Mouse (Mus musculus) spleen, postnatal 10 days (tissue): ENCODE data around the gene Diexf.

ENCODE experiments used
- DNase-seq, 2 experiments: peaks; one replicate each; pipeline ENCODE4 v3.0.0; 2021 to 2022; ENCODE audit warnings: low spot score in 2 of 2

Gene Diexf

DNA sequence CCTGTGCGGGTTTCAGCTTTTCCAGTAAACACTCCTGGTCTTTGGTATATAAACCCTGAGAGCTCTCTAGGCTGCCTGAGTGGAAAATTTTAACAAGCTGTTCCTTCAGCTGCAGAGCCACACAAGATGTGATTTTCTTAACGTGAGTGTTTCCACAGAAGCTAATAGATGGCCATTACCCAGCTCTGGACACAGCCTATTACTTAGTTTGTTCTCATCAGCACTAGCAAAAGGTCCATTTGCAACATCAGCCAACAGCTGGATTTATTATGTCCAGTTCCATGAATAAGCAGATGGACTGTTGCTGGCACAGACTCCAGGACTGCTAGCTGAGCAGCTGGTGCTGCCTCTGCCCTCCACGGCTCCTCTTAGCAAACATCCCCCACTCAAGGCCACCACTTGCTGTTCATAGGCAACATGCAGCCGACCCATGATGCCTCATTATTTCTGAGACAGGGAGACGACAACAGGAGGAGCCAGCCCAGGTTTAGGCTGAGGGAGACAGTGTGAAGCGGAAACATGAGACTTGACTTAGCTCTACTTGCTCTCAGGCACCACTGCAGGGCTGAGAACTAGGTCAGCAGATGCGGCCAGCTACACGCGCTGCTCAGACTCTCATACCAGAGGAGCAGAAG lies 43.1 kb downstream of the Diexf start:
- no peak for DNase-seq

DNA sequence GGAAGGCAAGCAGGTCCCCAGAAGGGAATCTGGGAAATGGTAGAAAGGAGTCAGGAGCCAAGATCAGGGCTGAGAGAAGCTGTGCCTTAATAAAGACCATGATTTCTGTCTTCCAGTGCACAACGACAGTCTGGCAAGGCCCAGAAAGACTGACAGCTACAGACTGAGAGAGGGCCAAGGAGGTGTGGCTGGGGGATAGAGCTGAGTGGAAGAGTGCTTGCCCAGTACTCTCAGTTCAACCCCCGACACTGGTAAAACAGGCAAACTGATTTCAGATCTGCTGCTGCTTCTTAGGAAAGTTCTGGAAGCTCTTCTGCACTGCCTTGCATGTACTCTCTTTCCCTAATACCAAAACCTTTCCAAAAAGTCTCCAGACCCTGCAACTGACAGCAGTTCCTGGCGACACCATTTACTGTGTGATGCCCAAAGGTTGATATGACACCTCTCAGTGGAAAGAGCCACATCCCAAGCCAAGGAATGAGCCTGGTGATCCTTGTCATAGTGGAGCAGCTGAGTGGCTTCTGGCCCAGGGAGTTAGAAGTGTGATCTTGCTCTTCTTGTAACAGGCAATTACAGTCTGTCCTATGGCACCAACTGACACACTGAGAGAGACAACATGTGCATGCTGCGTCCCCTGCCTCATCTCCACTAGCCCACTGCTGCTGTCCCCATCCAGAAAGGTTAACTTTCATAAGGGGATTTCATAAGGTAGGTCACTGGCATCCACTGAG lies 43.8 kb downstream of the Diexf start:
- DNase-seq: no peak

DNA sequence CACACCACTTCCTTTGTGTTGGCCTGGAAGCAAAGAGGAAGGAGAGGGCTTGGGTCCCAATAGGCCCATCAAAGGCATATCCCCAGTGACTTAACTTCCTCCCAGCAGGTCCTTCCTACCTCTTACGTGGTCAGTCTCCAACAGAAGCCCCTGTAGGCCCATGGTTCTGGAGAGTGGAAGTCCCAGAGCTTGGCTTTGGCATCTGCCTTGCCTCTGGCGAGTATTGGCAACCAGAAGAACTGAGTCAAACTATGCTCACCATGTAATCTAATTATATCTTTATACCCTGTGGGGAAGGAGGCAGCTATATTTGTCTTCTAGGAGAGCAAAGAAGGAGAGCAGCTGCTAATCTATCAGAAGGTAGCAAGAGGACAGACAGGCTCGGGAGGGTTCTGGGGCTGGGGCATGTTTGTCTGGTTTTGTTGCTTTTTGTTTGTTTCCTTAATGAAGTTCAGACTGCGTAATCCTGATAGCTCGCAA lies 44.5 kb downstream of the Diexf start:
- no peak for DNase-seq

DNA sequence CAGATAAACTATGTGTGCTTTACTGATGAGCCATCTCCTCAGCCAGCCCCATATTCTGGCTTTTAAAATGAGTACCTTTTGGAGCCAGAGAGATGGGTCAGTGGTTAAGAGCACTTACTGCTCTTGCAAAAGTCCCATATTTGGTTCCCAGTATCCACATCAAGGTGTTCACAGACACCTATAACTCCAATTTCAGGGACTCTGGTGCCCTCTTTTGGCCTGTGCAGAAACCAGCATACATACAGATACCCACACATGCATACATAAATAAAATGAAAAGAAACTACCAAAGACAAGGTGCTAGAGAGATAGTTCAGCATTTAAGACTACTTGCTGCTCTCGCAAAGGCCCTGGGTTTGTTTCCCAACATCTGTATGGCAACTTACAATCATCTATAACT lies 46.1 kb downstream of the Diexf start:
- DNase-seq: no peak

DNA sequence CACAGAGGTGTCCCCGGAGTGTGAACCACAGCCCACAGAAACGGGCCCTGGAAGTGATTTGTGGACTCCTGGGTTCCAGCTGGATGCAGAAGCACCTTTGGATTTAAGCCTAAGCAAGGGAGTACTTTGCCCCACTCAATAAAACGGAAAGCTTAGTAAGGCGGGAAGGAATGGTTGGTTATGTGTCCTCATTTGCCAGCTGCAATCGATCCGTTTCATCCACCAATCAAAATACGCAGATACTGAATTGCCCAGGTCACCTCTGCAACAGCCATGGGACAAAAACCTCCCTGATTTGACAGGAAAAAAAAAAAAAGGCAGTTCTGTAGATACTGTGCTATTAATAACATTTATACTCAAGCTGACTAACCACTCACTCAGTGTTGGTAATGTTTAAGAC lies 47.0 kb downstream of the Diexf start:
- no peak for DNase-seq

DNA sequence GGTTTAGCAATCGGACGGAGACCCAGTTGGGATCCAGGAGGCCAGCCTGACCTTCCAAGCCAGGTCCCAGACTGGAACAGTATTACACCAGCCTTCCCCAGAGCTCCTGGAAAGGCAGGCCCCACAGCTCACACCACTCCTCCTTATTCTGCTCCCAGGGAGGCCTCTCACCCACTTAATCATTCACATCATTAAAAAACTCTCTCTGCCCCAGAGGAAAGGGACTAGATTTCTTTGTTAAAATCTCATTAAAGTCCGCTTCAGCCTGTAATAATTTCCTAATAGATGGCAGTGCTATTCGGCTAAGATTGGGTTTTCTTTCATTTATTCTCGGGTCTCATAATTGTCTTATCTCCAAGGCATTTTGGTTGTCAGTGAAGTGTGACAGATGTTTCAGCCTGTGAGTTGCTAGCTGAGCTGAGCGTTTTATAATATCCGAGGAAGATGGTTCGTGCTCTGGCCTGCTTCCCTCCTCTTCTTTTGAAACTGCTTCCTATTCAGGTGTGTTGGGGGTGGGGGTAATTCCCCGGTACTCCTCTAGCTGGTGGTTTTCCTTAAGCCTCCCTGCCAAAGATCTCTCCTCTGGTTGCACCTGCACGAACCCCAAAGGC lies 47.7 kb downstream of the Diexf start:
- no peak for DNase-seq

DNA sequence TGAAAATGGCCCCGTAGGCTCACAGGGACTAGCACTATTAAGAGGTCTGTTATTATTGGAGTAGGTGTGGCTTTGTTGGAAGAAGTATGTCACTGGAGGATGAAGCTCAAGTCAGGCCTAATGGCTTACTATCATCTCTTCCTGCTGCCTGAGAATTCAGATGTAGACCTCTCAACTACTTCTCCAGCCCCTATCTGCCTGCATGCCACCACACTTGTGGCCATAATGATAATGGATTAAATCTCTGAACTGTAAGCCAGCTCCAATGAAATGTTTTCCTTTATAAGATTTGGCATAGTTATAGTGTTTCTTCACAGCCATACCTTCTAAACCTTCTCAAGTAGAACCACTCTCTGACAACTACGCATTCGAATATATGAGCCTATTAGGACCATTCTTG lies 67.5 kb downstream of the Diexf start:
- no peak for DNase-seq

DNA sequence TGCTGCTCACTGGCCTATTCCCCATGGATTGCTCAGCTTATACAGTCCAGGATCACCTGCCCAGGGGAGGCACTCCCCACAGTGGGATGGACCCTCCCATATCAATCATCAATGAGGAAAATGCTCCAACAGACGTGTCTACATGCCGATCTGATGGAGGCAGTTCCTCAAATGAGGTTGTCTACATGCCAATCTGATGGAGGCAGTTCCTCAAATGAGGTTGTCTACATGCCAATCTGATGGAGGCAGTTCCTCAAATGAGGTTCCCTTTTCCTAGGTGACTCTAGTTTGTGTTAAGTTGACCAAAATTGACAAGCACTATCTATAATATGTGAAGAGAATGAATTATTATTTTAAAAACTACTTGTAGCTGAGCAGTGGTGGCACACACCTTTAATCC lies 69.9 kb downstream of the Diexf start:
- no peak for DNase-seq

DNA sequence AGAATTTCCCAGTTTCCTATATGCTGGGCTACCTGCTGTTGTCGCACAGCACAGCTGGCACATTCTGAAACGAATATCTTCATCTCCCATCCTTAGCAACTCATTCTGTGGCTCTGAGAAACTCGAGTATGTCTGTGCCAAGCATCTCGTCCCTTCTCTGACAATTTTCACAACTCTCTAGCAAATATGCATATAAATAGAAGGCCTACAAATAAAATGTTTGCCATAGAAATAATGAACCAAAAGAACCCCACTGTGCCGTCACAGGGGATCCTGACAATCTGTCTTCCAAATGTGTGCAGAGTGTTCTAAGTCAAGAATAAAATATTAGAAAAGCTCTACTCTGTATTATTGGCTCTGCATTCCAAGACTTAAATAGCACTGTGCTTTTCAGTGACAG lies 70.5 kb downstream of the Diexf start:
- DNase-seq: no peak

DNA sequence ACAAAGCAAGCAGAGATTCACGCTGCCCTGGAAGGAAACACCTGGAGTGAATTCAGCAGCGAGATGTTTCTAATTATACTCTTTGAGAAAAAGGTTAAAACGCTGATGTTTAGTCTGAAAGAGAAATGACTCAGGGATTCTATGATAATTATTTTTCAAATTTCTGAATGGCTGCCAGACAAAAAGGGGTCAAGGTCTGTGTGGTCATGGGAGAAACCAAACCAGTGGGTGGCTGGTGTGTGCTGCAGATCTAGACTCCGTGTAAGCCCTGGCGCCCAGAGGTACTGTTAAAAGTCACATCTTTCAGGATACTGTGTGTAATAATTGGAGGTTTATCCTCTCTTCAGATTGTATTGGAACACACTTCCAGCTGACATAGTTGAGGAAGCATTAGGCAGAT lies 75.7 kb downstream of the Diexf start:
- DNase-seq: no peak

DNA sequence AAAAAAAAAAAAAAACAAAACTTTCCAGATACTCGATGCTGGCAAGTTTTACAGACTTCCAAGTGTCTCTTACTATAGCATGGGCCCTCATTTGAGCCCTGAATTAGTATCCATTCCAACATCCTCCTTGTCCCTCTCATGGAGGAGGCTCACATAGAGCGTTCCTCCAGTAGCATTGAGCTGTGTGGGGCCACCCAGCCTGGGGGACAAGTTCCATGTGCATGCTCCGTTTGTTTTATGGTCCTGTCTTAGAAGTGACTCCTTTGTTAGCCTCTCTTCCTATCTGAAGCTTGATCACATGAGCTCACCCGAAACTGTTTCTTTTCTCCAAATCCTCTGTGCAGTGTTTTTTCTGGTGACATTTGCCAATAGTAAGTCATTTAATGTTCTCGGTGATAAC lies 77.0 kb downstream of the Diexf start:
- DNase-seq: no peak

DNA sequence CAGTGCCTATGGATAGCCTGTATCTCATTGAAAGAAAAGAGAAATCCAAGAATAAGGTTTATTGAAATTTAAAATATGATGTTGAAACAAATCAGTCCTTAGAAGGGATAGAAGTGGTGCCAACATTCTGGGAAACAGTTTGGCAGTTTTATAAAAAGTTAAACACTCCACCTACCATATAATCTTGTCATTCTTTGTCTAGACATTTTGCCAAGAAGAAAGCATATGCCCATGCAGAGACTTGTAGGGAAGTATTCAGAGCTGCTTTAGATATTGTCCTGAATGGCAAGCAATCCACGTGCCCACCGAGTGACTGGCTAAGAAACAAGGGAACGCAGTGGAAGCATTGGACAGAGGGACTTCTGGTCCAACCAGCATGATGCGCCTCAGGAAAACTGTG lies 82.5 kb downstream of the Diexf start:
- no peak for DNase-seq

DNA sequence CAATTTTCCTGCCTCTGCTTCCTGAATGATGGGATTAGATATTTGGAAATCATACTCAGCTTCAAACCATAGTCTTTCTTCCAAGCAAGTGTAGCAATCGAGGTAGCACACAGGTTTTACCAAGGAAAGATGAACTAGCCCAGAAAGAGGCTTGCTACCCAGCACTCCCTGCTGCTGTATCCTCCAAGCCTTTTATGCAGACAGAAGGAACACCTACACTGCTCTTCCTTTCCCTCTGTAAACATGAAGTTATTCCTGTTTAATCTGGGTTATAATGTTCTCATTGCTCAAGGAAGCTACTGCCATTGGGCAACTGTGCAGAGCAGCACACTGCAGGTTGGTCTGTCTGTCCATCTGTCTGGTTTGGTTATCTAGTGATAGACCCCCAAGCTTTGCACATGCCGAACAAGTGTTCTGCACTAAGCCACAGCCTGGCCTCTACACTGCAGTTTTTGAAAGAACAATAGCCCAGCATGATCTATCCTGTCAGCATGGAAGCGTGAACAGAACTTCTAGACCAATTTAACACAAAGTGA lies 87.2 kb downstream of the Diexf start:
- no peak for DNase-seq
